Mouse (Mus musculus) lung, postnatal 0 days (tissue): ENCODE results near the gene Smoc1.

Experiments used
- CTCF ChIP-seq: IDR thresholded peaks from 2 replicates; pipeline ENCODE4 v1.5.1; 2016; ENCODE audit warnings: antibody characterized with exemption, mild to moderate bottlenecking
- EP300 ChIP-seq: IDR thresholded peaks from 2 replicates; pipeline ENCODE4 v1.6.1; 2016; ENCODE audit warnings: antibody characterized with exemption, mild to moderate bottlenecking, control low read depth

DNA sequence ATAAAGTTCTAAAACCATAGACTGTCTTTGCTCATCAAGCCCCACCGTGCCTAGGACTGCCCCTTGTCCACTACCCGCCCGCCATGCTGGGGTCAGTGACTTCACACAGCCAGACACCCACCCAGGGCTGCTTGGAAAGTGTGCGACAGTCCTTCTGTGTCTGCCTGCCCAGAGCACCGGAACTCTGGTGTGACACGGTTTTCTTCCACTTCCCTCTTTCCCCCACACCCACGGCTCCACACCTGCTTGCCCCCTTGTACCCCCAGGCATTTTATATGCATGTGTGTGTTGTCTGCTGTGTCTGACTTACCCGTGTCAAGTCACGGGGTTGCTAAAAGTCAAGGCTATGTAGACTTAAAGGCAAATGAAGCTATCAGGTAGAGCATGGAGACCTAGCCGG is 34.8 kb upstream of the Smoc1 start:
- TF ChIP-seq CTCF: no peak
- TF ChIP-seq EP300: no peak
